ENCODE assay signal across 23 mouse cellular contexts in the genomic region with DNA sequence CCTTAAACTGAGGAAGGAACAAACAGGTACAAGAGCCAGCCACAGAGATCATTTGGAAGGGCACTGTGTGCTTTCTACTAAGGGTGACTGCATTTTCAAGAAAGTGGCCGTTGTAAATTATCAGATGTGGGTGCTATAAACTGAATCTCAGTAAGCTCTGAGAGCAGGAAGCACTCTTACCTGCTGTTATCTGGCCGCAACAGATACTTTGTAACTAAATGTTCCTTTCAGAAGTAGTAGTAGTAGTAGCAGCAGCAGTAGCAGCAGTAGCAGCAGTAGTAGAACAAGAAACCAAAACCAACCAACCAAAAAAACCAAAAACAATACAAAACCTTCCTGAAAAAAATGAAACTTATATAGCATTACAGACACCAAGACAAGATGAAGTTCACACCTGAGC.
"Had no signal": no experiment of that assay in that cellular context is flagged by ENCODE, and none has a peak within 500 bp of the region (broad histone marks: within the 10 kb centered on the region; RNA-seq: fewer than 3 reads in every experiment).

No protein-coding gene starts in this region.

- H3K4me2 ChIP-seq: liver, embryonic 13.5 days; lung, embryonic 15.5 days; midbrain, embryonic 12.5 days; neural tube, embryonic 13.5 days; neural tube, embryonic 15.5 days; stomach, embryonic 15.5 days had no signal

- H3K9me3 ChIP-seq: liver, embryonic 13.5 days; lung, embryonic 15.5 days; midbrain, embryonic 10.5 days; midbrain, embryonic 12.5 days; neural tube, embryonic 13.5 days; neural tube, embryonic 15.5 days; stomach, embryonic 15.5 days had no signal

- H3K9ac ChIP-seq: liver, embryonic 13.5 days; lung, embryonic 15.5 days; midbrain, embryonic 12.5 days; neural tube, embryonic 13.5 days; neural tube, embryonic 15.5 days; stomach, embryonic 15.5 days had no signal

- H3K27ac ChIP-seq: liver, embryonic 13.5 days; lung, embryonic 15.5 days; macrophage; midbrain, embryonic 10.5 days; midbrain, embryonic 12.5 days; neural tube, embryonic 13.5 days; neural tube, embryonic 15.5 days; stomach, embryonic 15.5 days; stomach, postnatal 0 days had no signal

- ATAC-seq: lung, postnatal 0 days; midbrain, embryonic 16.5 days had no signal

- H3K36me3 ChIP-seq: liver, embryonic 13.5 days; lung, embryonic 15.5 days; midbrain, embryonic 12.5 days; neural tube, embryonic 15.5 days; stomach, embryonic 15.5 days had no signal

- DNase-seq: liver, embryonic 13.5 days; lung, adult 2 months; lung, postnatal 14 days; lung, postnatal 36 days; midbrain, embryonic 14.5 days; retina, postnatal 1 day; right cerebral cortex, adult 18-20 months; right cerebral cortex, postnatal 25 days; right cerebral cortex, postnatal 4 days; thymus, adult 2 months; thymus, postnatal 25 days; thymus, postnatal 4 days had no signal

- H3K27me3 ChIP-seq: liver, embryonic 13.5 days; lung, embryonic 15.5 days; midbrain, embryonic 12.5 days; neural tube, embryonic 13.5 days; neural tube, embryonic 15.5 days; stomach, embryonic 15.5 days had no signal

- H3K4me1 ChIP-seq: stomach, embryonic 15.5 days had no signal

- H3K4me3 ChIP-seq: liver, embryonic 13.5 days; lung, embryonic 15.5 days; midbrain, embryonic 10.5 days; midbrain, embryonic 12.5 days; myocyte; neural tube, embryonic 13.5 days; neural tube, embryonic 15.5 days; stomach, embryonic 15.5 days had no signal
